Mouse (Mus musculus) kidney, postnatal 4 days (tissue): Measurements from ENCODE around the gene Epha2.

Source experiments
- DNase-seq, 2 experiments: peaks; one replicate each; pipeline ENCODE4 v3.0.0; 2021; ENCODE audit warnings: mixed read lengths in 2 of 2

Epha2 gene

DNA sequence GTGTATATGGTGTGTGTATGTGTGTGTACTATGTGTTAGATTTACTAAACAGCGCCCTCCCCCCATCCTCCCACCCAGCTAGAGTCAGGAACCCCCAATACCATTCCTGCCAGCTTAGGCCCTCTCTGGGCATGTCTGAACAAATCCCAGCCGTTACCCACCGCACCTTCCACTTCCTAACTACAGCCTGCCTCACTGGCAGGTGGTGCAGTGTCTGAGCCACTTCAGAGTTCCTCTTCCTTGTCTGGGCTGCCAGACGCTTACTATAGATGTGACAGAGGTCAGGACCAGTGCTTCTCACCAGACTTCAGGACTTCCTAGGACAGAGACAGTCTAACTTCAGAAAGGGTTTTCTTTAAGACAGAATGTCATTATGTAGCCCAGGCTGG is 3.2 kb downstream of the Epha2 start:
- DNase-seq: no peak

DNA sequence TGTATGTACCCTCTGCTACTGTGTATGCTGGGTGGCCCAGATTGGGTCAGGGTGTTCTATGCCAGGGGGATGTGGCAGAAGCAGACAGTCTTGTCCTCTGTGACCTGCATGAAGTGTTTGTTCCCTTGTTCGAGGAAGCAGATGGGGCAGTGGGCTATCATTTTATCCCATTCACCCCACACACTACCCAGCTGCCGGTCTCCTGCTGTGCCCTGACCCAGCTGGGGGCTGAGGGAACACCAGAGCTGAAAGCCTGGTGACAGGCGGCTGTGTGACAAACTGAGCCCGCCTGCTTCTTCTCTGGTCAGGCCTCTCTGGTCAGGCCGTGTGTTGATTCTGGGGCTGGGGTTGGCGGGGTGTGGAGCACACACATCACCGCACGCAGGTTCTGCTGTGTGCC is 5.0 kb downstream of the Epha2 start:
- no peak for DNase-seq

DNA sequence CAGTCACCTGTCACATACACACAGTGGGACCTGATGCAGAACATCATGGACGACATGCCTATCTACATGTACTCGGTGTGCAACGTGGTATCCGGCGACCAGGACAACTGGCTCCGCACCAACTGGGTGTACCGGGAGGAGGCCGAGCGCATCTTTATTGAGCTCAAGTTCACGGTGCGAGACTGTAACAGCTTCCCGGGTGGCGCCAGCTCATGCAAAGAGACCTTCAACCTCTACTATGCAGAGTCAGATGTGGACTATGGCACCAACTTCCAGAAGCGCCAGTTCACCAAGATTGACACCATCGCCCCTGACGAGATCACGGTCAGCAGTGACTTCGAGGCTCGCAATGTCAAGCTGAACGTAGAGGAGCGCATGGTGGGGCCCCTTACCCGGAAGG is 7.3 kb downstream of the Epha2 start:
- peak in 1 of 2 experiments; percentile 60 for DNase-seq

DNA sequence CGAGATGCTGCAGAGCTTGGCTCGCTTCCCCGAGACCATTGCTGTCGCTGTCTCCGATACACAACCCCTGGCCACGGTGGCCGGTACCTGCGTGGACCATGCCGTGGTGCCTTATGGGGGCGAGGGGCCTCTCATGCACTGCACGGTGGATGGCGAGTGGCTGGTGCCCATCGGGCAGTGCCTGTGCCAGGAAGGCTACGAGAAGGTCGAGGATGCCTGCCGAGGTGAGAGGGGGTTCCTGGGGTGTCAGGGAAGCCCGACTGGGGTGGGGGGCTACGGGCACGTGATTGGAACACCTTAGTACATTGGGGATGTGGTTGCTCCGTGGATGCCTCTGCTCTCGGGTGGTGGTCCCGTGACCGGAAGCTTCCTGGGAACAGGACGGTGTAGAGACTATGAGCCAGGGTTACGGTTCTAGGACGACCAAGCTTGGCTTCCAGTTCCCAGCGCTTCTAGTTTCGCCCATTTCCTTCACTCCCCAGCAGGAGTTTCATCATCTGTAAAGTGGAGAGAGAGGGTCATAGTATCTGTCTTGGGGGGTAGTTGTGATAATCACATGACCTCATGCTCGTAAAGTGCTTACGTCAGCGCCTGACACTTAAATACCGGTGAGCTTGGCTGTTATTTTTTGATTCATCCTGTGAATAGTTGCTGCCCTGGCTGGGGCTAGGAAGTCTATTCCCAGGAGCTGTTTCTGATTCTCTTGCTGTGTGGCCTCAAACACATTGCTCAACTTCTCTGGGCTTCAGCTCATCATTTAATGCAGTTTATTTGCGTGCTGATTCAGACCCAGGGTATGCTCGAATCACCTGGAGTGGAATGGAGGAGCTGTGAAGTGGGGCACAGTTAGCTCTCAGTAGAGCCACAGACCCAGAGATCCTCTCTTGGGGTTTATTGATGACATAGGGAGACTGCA is 8.1 kb downstream of the Epha2 start:
- DNase-seq: no peak

DNA sequence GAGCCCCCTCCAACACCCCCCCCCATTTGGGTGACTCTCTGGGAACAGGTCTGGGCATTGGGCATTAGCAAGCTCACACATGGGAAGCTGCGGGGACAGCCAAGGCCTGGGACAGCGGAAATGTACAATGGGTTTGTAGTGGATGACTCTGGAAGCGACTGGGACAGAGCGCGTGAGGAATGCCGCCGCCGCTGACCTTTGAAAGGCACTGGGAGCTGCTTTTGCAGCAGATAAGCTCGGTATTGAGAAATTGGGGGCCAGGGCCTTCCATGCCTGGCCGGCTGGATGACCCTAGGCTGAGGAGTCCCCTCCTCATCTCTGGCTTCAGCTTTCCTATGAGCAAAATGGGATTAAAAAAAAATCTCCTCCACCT is 8.7 kb downstream of the Epha2 start:
- peak in 1 of 2 experiments; percentile 64 for DNase-seq

DNA sequence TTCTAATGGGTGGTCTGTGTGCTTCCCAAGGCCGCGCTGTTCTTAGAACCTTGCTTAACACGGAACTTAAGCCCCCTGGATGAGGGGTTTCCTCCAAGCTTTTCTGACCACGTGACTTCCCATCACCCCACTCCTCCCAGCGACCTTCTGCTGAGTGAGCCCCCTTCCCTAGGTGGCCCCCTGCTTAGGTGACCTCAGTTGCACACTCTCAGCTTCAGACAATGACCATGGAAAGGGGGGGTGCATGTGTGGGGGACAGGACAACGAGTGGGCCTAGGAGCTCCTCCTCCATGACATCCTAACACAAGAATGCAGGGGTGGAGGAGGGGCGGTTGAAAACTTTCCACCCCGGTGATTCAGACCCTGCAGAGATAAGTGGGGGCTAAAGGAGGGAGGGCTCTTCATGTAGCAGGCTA is 9.2 kb downstream of the Epha2 start:
- DNase-seq: peak; percentile 81 to 89

DNA sequence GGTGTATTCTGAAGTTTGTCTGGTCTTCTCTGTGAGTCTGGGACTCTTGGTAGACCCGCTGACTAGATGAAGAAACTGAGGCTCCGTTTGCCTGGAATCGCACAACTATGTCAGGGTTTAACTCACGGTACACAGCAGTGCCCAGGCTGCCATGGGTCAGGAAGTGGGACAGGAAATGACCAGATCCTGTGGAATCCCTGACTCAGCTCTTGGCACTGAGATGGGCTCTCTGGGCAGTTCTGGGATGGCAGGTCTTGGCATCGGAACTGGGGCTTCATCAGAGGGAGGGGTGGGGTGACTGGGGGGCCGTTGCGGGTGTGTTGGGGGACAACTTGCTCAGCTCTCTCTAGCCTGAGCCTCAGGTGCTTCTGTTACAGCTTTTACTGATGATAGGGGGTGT is 10.0 kb downstream of the Epha2 start:
- DNase-seq: peak in 1 of 2 experiments; percentile 66

DNA sequence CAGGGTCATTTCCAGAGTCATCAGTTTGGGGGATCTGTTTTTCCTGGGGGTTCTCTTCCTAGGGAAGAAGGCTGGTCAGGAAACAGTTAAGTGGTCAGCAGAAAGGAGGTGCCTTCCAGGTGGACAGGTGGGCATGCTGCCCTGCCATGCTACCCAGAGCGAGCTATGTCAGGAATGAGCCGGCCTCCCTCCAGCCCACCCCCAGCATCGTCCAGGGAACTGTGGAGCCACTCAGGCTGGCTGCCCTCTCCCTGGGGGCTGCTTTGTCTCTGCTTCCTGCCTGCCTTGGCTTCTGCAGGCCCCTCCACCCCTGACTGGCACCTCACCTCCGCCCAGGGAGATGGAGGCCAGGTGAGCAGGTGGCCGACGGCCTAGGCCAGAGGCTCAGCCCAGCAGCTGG is 10.5 kb downstream of the Epha2 start:
- DNase-seq: peak; percentile 58 to 68

DNA sequence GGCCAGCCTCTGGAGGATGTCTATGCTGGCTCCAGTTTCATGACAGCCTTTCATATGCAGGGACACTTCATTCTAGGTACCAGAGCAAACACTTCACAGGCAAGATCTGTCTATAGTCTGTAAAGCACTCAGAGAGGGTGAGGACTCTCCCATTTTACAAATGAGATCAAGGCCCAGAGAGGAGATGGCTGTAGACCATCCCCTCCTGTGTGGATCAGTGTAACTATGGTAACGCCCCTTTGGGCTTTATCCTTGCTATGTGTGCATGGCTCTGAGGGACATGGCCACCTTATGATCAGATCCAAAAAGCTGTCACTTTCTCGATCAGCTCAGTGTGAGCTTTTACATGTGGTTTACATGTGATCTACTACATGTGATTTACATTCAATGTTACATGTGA is 10.9 kb downstream of the Epha2 start:
- no peak for DNase-seq

DNA sequence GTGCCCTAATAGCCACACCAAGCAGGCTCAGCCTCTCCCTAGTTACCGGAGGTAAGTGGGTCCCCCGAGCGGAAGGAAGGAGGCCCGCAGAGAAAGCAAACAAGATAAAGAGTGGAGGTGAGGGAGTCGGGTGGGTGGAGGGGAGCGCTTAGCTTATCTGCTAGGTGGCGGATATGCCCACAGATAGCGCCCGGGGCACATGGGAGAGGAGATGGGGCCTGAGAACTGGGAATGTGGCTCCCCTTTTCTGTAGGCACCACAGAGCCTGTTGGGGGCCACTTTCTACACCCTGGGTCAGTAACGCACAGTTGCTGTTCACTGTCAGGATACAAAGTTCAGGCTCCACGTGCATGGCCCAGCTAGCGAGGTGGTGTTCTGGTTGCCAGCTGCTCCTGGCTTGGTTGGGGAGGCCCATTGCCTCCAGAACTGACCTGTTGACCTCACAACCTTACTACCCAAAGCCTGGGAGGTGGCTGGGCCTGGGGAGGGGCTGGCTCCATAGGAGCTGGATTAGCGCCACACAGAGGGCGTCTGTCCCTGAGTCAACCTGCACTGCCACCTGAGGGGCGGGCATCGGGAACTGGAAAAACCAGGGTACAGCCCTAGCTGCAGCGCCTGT is 11.6 kb downstream of the Epha2 start:
- peak in 1 of 2 experiments; percentile 33 for DNase-seq

DNA sequence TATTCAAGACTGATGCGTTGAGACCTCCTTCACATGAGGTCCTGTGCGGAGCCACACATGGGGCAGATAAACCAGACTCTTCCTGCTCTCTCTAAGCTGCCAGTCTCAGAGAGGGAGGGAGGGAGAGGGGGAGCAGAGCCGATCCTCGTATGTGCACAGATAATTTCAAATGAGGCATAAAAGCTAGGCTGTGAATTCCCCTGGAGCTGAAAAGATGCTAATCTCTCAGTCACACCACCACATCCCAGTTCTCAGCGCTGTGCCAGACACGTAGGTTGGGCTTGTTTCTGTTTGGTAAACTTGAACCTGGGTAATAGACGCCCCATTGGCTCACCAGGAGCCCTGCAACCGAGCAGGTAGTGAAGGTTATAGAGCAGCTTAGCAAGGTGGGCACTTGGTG is 12.4 kb downstream of the Epha2 start:
- DNase-seq: no peak

DNA sequence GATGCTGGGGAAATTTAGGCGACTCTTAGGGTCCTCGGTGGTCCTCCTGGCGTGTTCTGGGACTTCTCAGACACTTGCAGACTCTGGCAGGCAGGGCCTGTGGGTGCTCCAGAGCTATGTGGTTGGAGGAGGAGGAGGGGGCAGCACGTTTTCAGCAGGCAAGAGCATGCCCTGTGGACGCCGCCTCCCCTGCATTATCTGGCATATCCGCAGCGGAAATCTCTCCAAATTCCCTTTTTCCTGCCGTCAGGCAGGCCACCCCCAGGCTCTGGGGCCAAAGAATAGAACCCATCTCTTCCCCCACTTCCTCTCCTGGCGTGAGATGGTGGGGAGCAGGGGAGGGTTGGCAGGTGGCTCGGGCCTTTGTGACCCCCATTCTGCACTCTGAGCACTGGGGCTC is 12.9 kb downstream of the Epha2 start:
- peak; percentile 38 to 44 for DNase-seq

DNA sequence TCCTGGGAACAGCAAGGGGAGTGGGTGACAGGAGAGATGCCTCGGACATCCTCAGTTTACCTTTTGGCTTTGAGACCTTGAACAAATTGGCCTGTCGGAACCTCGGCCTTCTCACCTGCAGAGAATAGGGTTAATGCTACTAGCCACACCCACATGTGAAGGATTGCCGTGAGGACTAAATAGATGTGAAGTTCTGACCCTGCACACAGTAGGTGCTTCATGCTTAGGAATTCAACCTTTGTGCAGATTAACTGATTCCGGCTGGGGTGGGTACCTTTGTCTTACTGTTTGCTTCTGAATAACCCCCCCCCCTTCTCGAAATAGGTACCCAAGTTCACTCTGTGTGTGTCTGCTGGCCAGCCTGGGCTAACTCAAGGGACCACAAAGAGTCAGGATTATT is 13.7 kb downstream of the Epha2 start:
- no peak for DNase-seq

DNA sequence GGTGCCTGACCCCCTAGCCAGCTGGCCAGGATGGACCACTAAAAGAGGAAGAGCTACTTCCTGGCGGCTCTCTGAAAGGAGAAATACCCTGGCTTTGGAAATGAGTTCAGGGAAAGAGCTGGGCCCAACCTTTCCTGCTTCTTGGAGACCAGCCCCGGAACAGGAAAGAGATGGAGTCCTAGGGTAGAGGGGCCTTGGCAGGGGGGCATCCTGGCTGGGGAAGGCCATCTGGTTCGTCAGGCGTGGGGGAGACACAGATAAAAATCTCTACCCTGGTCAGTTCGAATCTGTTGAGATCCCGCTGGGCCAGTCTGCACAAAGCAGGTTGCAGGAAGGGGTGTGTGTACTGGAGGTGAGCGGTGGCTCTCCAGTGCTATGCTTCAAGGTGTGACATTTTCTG is 15.0 kb downstream of the Epha2 start:
- DNase-seq: no peak

DNA sequence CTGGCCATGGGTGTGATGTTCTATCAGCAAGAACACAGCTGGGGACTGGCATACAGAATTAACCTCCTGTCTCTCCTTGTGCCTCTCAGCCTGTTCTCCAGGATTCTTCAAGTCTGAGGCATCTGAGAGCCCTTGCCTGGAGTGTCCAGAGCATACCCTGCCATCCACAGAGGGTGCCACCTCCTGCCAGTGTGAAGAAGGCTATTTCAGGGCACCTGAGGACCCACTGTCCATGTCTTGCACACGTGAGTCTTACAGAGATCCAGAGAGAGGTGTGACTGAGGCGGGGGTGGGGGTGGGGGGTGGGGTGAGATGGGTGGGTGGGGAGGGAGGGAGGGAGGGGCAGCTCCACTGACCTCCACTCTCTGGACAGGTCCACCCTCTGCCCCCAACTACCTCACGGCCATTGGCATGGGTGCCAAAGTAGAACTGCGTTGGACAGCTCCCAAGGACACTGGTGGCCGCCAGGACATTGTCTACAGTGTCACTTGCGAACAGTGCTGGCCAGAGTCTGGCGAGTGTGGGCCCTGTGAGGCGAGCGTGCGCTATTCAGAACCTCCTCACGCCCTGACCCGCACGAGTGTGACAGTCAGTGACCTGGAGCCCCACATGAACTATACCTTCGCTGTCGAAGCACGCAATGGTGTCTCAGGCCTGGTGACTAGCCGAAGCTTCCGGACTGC is 15.6 kb downstream of the Epha2 start:
- no peak for DNase-seq

DNA sequence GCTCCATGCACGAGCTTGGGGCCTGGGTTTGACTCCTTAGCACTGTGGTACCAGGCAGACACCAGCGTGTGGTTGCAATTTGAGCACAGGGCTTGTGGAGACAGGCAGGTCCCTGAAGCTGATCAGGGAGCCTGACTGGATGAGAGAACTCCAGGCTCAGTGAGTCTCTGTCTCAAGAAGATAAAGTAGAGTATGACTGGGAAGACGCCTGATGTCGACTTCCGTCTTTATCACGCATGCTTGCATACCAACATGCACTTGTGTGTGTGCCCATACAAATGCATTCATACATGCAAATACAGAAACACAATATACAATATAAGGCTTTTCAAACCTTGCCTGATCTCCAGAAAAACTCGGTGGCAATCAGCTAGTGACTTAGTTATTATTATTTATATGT is 16.9 kb downstream of the Epha2 start:
- no peak for DNase-seq

DNA sequence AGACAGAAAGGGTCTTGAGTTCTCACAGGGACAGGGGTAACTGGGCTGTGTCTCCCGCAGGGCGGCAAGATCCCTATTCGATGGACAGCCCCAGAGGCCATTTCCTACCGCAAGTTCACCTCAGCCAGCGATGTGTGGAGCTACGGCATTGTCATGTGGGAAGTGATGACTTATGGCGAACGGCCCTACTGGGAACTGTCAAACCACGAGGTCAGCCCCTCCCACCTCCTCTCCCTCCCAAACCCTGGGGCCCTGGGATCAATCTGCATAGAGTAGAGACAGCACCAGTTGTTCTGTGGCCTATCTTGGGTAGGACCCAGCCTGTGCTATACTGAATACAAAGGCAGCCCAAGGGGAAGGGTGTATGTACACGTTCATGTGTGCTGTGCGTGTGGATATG is 21.5 kb downstream of the Epha2 start:
- DNase-seq: no peak

DNA sequence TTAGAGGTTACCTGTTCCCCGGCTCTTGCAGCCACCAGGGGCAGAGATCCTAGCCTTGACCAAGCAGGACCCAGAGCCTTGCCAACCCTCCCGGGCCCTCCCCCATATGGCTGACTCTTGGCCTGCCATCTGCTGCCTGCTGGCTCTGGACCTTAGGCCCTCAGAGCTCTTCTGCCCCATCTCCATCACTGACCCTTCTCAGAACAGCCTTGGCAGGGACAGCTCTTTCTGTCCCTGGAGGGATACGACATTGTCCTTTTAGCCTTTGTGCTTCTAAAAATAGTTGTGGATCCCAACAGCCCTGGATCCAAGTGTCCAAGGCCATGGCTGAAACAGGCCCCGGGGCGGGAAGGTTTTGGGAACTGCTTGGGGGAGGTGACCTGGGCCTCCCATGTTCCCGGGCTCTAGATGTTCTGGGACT is 23.7 kb downstream of the Epha2 start:
- DNase-seq: no peak

DNA sequence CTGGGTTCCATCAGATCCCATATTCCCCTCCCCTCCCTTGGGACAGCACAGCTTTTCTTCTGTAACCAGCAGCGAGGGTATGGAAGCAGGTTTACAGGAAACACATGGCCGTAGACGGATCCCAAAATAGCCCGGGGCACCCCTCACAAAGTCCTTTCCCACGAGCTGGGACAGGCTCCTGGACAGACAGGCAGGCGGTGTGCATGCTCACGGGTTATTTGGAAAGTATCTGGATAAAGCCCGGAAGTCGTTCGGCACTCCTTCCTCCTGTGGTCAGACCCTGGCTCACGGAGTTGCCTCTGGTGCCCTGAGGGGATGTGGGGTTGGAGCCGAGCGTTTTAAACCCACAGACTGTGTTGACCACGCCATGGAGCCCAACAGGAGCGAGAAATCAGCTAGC is 24.6 kb downstream of the Epha2 start:
- DNase-seq: peak; percentile 33 to 56

DNA sequence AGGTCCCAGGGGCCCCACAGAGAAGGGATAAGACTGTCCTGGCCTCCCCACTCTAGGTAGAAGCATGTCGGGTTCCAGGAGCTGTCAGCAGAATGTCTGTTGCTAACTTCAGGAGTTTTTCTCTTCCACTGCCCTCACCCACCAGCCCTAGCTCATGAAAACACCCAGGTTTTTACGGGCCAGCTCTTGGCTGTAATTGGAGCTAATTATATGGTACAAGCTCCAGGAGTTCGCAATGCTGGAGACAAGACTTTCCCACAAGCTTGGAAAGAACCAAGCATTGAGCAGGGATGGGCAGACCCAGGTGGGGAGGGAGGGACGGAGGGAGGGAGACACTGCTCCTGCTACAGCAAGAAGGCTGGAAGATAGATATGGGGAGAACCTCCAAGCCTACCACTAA is 26.0 kb downstream of the Epha2 start:
- DNase-seq: no peak

DNA sequence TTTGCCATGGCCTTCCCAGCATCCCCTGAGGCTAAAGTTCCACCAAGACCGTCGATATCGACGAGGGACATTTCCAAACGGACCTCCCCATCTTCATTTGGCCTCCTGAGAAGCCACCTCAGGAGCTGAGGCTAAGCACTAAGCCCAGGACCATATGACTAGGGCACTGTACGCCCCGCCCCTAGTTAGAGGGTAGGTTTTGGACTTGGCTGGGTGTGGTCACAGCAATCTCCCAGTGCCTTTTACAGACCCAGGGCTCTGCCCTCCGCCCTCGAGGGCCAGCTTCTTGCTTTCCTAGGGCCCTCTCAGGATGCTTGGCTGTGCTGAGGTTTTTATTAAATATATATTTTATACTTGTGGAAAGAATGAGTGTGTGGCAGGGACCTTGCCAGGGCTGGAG is 27.7 kb downstream of the Epha2 start:
- DNase-seq: no peak

DNA sequence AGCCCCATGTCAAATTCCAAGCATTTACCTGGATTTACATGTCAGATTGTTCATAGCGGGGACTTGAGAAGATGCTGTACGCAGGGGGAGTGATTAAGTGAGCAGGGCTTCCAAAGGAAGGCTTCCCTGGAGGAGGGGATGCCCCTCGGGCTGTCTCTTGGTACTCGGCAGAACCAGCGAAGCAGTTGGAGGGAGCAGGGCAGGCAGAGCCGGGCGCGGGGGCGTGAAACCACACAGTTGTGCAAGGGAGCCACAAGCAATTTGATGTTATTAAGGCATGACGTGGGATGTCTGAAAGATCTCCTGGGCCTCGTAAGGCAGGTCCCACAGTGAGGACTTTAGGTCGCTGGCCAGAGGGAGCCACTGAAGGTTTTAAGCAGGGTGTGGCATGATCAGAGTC is 28.9 kb downstream of the Epha2 start:
- peak; percentile 53 to 71 for DNase-seq

DNA sequence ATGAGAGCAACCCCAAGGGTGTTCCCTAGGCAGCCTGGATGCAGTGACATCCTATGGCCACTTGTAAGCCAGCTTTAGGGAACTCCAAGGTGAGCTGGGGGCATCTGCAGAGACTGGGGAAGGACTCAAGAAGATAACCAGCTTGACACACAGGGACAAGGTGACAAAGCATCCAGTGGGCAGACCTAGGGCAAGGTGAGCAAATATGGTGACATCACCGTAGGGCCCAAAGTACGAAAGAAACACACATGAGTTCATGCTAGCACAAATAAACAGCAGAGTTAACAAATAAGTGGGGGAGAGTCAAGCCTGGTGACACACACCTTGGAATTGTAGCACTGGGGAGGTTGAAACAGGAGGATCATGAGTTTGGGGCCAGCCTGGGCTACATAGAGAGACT is 30.4 kb downstream of the Epha2 start:
- DNase-seq: no peak

DNA sequence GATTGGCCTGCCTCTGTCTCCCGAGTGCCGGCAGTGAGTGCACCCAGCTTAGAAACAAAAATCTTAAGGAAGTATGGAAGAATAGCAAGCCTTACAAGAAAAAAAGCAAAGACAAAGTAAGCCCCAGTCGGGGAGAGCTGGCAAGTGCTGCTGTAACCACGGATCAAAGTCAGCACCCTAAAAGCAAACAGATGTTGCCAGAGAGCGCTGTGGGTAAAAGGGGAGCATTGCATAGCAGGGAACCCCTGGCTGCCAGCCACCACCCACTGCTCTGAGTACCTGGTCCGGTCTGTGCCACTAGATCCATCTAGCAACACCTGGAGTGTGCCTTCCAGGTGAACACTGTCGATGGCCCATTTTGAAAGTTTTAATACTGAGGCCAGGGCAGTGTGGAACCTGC is 31.2 kb downstream of the Epha2 start:
- DNase-seq: no peak
